Mouse (Mus musculus) liver, embryonic 16.5 days (tissue): Measurements from ENCODE around the gene Gm9945. TPM values are rescaled to one million over a fixed set of nuclear protein-coding genes. Genes with fewer than 3 reads are reported as not detected.

ENCODE experiments used
- ATAC-seq: fragments of 200-750 bp; cut with Nextera tagmentation; 2 replicates; pipeline ENCODE4 v1.8.0; 2017; ENCODE audit warnings: low read depth, mild to moderate bottlenecking, moderate number of reproducible peaks, moderate library complexity
- H3K27ac ChIP-seq: fragments of 300-500 bp; sonication (generic); 2 replicates; pipeline ENCODE4 v1.5.1; 2014; ENCODE audit warnings: mild to moderate bottlenecking, low read length
- H3K27me3 ChIP-seq: fragments of 300-500 bp; sonication (generic); 2 replicates; pipeline ENCODE4 v1.6.1; 2014; ENCODE audit warnings: low read depth, low read length, mixed read lengths; ENCODE audit not compliant: control insufficient read depth, insufficient read depth
- H3K36me3 ChIP-seq: fragments of 300-500 bp; sonication (generic); 2 replicates; pipeline ENCODE4 v1.6.1; 2014; ENCODE audit warnings: mild to moderate bottlenecking; ENCODE audit not compliant: control insufficient read depth, insufficient read depth
- H3K4me1 ChIP-seq: fragments of 300-500 bp; sonication (generic); 2 replicates; pipeline ENCODE4 v1.6.1; 2014; ENCODE audit warnings: low read depth, low read length, mixed read lengths; ENCODE audit not compliant: control insufficient read depth
- H3K4me2 ChIP-seq: fragments of 300-500 bp; sonication (generic); 2 replicates; pipeline ENCODE4 v1.6.1; 2014; ENCODE audit warnings: low read depth, low read length, mixed read lengths
- H3K4me3 ChIP-seq: fragments of 300-500 bp; sonication (generic); 2 replicates; pipeline ENCODE4 v1.5.1; 2014; ENCODE audit warnings: low read depth, mild to moderate bottlenecking, low read length
- H3K9ac ChIP-seq: fragments of 300-500 bp; sonication (generic); 2 replicates; pipeline ENCODE4 v1.6.1; 2014; ENCODE audit warnings: low read depth, low read length
- H3K9me3 ChIP-seq: fragments of 300-500 bp; sonication (generic); replicated peaks from 2 replicates; pipeline ENCODE4 v1.6.1; 2016; ENCODE audit warnings: low read length; ENCODE audit not compliant: control insufficient read depth
- WGBS: fragments of 180-500 bp; shearing (Covaris S2); extraction: QIAGEN DNeasy Blood & Tissue Kit; methylation state at CpG from one replicate; pipeline ENCODE4 v1.1.7; 2014; ENCODE audit not compliant: insufficient replicate concordance; 5-methylcytosine and 5-hydroxymethylcytosine counted together
- polyA plus RNA-seq: library from polyadenylated mRNA; unstranded; fragments of >200 nt; fragmentation: Nextera tagmentation; extraction: Ambion mirVana; gene quantifications from 2 replicates; pipeline ENCODE4 v1.2.1, GENCODE M21; 2015

Gene Gm9945
- polyA plus RNA-seq, 1 experiment from 2014 or later = 0.64 TPM

- H3K9me3 ChIP-seq = no peaks in the 10 kb centered on the region
- no peaks in the 10 kb centered on the region for H3K36me3 ChIP-seq
- no peaks in the 10 kb centered on the region; the same call in 1 of the 2 replicates for H3K4me1 ChIP-seq
- no peak overlapping the region for H3K27ac ChIP-seq
- H3K4me2 ChIP-seq = no peak overlapping the region
- no peaks in the 10 kb centered on the region for H3K27me3 ChIP-seq
- H3K9ac ChIP-seq = no peak overlapping the region
- H3K4me3 ChIP-seq = no peak overlapping the region
- WGBS = 13% methylated on average over 11 of the region's 11 CpGs
- ATAC-seq = no peak; the same call in 1 of the 2 replicates
These were observed 20.6 kb downstream of the Gm9945 start for GRCm38 (mm10) chr11:53500569-53500968.

- Histone ChIP-seq H3K4me2 (no peak overlapping the region), H3K4me1 (no peaks in the 10 kb centered on the region; the same call in 1 of the 2 replicates), H3K27ac (no peak overlapping the region), H3K4me3 (no peak overlapping the region), H3K27me3 (no peaks in the 10 kb centered on the region), H3K9me3 (no peaks in the 10 kb centered on the region), H3K36me3 (no peaks in the 10 kb centered on the region), H3K9ac (no peak overlapping the region)
- WGBS = 37% methylated on average over 8 of the region's 8 CpGs
- ATAC-seq = no peak
These were observed 22.2 kb downstream of the Gm9945 start for GRCm38 (mm10) chr11:53502039-53502765.

- H3K9me3 ChIP-seq = no peaks in the 10 kb centered on the region
- no peak overlapping the region for H3K27ac ChIP-seq
- H3K4me1 ChIP-seq = no peaks in the 10 kb centered on the region; the same call in 1 of the 2 replicates
- no peak overlapping the region for H3K9ac ChIP-seq
- H3K4me2 ChIP-seq = no peak overlapping the region
- no peak overlapping the region for H3K4me3 ChIP-seq
- no peak for ATAC-seq
- no peaks in the 10 kb centered on the region for H3K27me3 ChIP-seq
- no peaks in the 10 kb centered on the region for H3K36me3 ChIP-seq
- WGBS = 37% methylated on average over 5 of the region's 5 CpGs
These were observed 23.8 kb downstream of the Gm9945 start for GRCm38 (mm10) chr11:53503738-53504137.

GRCm38 (mm10) chr11:53504376-53504775, 24.4 kb downstream of the Gm9945 start:
- no peaks in the 10 kb centered on the region for H3K9me3 ChIP-seq
- H3K27ac ChIP-seq = no peak overlapping the region
- H3K4me2 ChIP-seq = no peak overlapping the region
- WGBS = 82% methylated on average over 8 of the region's 8 CpGs
- H3K27me3 ChIP-seq = no peaks in the 10 kb centered on the region
- no peak for ATAC-seq
- H3K4me1 ChIP-seq = no peaks in the 10 kb centered on the region; the same call in 1 of the 2 replicates
- H3K36me3 ChIP-seq = no peaks in the 10 kb centered on the region
- no peak overlapping the region for H3K4me3 ChIP-seq
- no peak overlapping the region for H3K9ac ChIP-seq

- Histone ChIP-seq H3K27me3 (no peaks in the 10 kb centered on the region), H3K27ac (no peak overlapping the region), H3K4me1 (no peaks in the 10 kb centered on the region; the same call in 1 of the 2 replicates), H3K9me3 (no peaks in the 10 kb centered on the region), H3K36me3 (no peaks in the 10 kb centered on the region), H3K9ac (no peak overlapping the region), H3K4me2 (no peak overlapping the region), H3K4me3 (no peak overlapping the region)
- no peak for ATAC-seq
- WGBS = 66% methylated on average over 5 of the region's 5 CpGs
These were observed 25.2 kb downstream of the Gm9945 start for GRCm38 (mm10) chr11:53505026-53505663.

- no peak overlapping the region for H3K4me2 ChIP-seq
- WGBS = 81% methylated on average over 9 of the region's 9 CpGs
- ATAC-seq = no peak
- no peaks in the 10 kb centered on the region for H3K27me3 ChIP-seq
- no peak overlapping the region for H3K9ac ChIP-seq
- H3K27ac ChIP-seq = no peak overlapping the region
- no peaks in the 10 kb centered on the region for H3K4me1 ChIP-seq
- no peaks in the 10 kb centered on the region for H3K9me3 ChIP-seq
- H3K36me3 ChIP-seq = no peaks in the 10 kb centered on the region
- H3K4me3 ChIP-seq = no peak overlapping the region
These were observed 27.3 kb downstream of the Gm9945 start for GRCm38 (mm10) chr11:53507098-53507805.

GRCm38 (mm10) chr11:53508152-53508551, 28.2 kb downstream of the Gm9945 start:
- no peaks in the 10 kb centered on the region for H3K27me3 ChIP-seq
- no peaks in the 10 kb centered on the region for H3K9me3 ChIP-seq
- no peak overlapping the region for H3K9ac ChIP-seq
- no peak overlapping the region for H3K4me2 ChIP-seq
- ATAC-seq = no peak
- H3K36me3 ChIP-seq = no peaks in the 10 kb centered on the region
- H3K4me1 ChIP-seq = no peaks in the 10 kb centered on the region
- WGBS = 63% methylated on average over 7 of the region's 7 CpGs
- H3K4me3 ChIP-seq = no peak overlapping the region
- no peak overlapping the region for H3K27ac ChIP-seq

- 43% methylated on average over 3 of the region's 3 CpGs for WGBS
- no peak for ATAC-seq
These were observed 28.6 kb downstream of the Gm9945 start for GRCm38 (mm10) chr11:53508591-53508990.

GRCm38 (mm10) chr11:53510351-53510750, 30.4 kb downstream of the Gm9945 start:
- ATAC-seq = no peak
- H3K36me3 ChIP-seq = no peaks in the 10 kb centered on the region

More at GRCm38 (mm10) chr11:53508591-53508990, 28.6 kb downstream of the Gm9945 start:
- no peak overlapping the region for H3K4me2 ChIP-seq
- H3K27ac ChIP-seq = no peak overlapping the region
- no peaks in the 10 kb centered on the region for H3K36me3 ChIP-seq
- no peaks in the 10 kb centered on the region for H3K4me1 ChIP-seq
- H3K9ac ChIP-seq = no peak overlapping the region
- H3K9me3 ChIP-seq = no peaks in the 10 kb centered on the region
- H3K27me3 ChIP-seq = no peaks in the 10 kb centered on the region
- H3K4me3 ChIP-seq = no peak overlapping the region

More at GRCm38 (mm10) chr11:53510351-53510750, 30.4 kb downstream of the Gm9945 start:
- WGBS = 61% methylated on average over 5 of the region's 5 CpGs
- Histone ChIP-seq H3K9me3 (no peaks in the 10 kb centered on the region), H3K4me2 (no peak overlapping the region), H3K27ac (no peak overlapping the region), H3K9ac (no peak overlapping the region), H3K4me3 (no peak overlapping the region), H3K4me1 (no peaks in the 10 kb centered on the region), H3K27me3 (no peaks in the 10 kb centered on the region)
